Mouse (Mus musculus): Measurements from ENCODE around the gene Parp11. TPM values are rescaled to one million over a fixed set of nuclear protein-coding genes. Genes with fewer than 3 reads are reported as not detected.
A peak's percentile ranks its signal among the peaks of the same experiment; 100 is the strongest.

Parp11 gene
- polyA plus RNA-seq, 1 experiment from 2014 or later = 38.8 TPM

GRCm38 (mm10) chr6:127433886-127434647, 12.6 kb upstream of the Parp11 start:
- Histone ChIP-seq H3K27me3 (ENCODE audit: poor library complexity, severe bottlenecking) (no peaks in the 10 kb centered on the region), H3K36me3 (replicated peaks) (no peaks in the 10 kb centered on the region), H3K4me3 (no peak overlapping the region), H3K27ac (no peak overlapping the region), H3K9me3 (no peaks in the 10 kb centered on the region), H3K4me1 (peaks cover 6% of the 10 kb centered on the region; the same call in 1 of the 2 replicates)
- 78% methylated on average over 9 of the region's 9 CpGs for WGBS
- DNase-seq (ENCODE audit: extremely low spot score, low spot score) = no peak

GRCm38 (mm10) chr6:127434648-127434984, 12.0 kb upstream of the Parp11 start:
- peaks cover 5% of the 10 kb centered on the region; the same call in 1 of the 2 replicates for H3K27me3 ChIP-seq (ENCODE audit: poor library complexity, severe bottlenecking)
- H3K36me3 ChIP-seq (replicated peaks) = no peaks in the 10 kb centered on the region
- WGBS = 85% methylated on average over 4 of the region's 4 CpGs
- no peaks in the 10 kb centered on the region for H3K9me3 ChIP-seq
- H3K4me3 ChIP-seq = no peak overlapping the region
- no peak for DNase-seq (ENCODE audit: extremely low spot score, low spot score)
- peaks cover 8% of the 10 kb centered on the region for H3K4me1 ChIP-seq
- no peak overlapping the region for H3K27ac ChIP-seq

GRCm38 (mm10) chr6:127439063-127439462, 7.6 kb upstream of the Parp11 start:
- WGBS = 91% methylated on average over 3 of the region's 3 CpGs
- H3K4me3 ChIP-seq = no peak overlapping the region
- H3K27me3 ChIP-seq (ENCODE audit: poor library complexity, severe bottlenecking) = peaks cover 13% of the 10 kb centered on the region; the same call in 1 of the 2 replicates
- H3K27ac ChIP-seq = peak overlapping the region; percentile 35; the same call in 1 of the 2 replicates
- no peak for DNase-seq (ENCODE audit: extremely low spot score, low spot score)
- H3K36me3 ChIP-seq (replicated peaks) = no peaks in the 10 kb centered on the region
- H3K4me1 ChIP-seq = peaks cover 38% of the 10 kb centered on the region
- H3K9me3 ChIP-seq = no peaks in the 10 kb centered on the region

- Histone ChIP-seq H3K4me3 (no peak overlapping the region), H3K27ac (peak overlapping the region; percentile 35; the same call in 1 of the 2 replicates), H3K4me1 (peaks cover 43% of the 10 kb centered on the region), H3K9me3 (no peaks in the 10 kb centered on the region), H3K27me3 (ENCODE audit: poor library complexity, severe bottlenecking) (peaks cover 13% of the 10 kb centered on the region; the same call in 1 of the 2 replicates), H3K36me3 (replicated peaks) (no peaks in the 10 kb centered on the region)
- no peak for DNase-seq (ENCODE audit: extremely low spot score, low spot score)
- 92% methylated on average over 5 of the region's 5 CpGs for WGBS
These were observed 7.0 kb upstream of the Parp11 start for GRCm38 (mm10) chr6:127439540-127440195.

DNA sequence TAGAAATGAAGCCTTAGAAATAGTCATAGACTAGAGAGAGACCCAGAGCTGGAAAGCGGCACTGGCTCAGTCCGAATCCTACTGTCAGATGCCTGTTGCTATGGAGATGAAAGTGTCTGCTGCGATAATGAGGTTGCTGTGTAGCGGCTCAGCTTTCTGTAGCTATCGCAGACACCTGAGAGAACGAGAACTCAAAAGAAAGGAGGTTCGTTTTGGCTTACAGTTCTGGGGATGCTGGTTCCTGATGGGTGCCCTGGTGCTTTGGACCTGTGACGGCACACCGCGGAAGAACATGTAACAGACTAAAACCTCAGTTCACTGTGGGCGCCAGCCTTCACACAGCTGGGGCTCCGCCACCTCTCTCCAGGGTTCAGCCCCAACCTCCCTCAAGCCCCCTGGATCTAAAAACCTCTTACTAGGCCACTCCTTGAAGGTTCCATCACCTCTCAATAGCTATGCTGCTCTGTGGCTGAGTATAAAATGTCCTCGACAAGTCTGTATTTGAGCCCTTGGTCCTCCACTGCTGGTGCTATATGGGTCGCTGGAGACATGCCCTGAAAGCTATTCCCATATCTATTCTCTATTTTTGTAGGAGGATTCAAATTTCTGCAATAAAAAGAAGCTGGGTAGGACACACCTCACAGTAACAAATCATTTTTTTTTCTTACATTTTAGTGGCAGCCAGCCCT, 6.1 kb upstream of the Parp11 start:
- DNase-seq (ENCODE audit: extremely low spot score, low spot score) = no peak
- peak overlapping the region; percentile 24 for H3K4me3 ChIP-seq
- 47% methylated on average over 14 of the region's 14 CpGs for WGBS
- H3K36me3 ChIP-seq (replicated peaks) = no peaks in the 10 kb centered on the region
- peak overlapping the region; percentile 66; the same call in 1 of the 2 replicates for H3K27ac ChIP-seq
- H3K9me3 ChIP-seq = no peaks in the 10 kb centered on the region
- H3K27me3 ChIP-seq (ENCODE audit: poor library complexity, severe bottlenecking) = peaks cover 13% of the 10 kb centered on the region; the same call in 1 of the 2 replicates
- H3K4me1 ChIP-seq = peaks cover 50% of the 10 kb centered on the region

DNA sequence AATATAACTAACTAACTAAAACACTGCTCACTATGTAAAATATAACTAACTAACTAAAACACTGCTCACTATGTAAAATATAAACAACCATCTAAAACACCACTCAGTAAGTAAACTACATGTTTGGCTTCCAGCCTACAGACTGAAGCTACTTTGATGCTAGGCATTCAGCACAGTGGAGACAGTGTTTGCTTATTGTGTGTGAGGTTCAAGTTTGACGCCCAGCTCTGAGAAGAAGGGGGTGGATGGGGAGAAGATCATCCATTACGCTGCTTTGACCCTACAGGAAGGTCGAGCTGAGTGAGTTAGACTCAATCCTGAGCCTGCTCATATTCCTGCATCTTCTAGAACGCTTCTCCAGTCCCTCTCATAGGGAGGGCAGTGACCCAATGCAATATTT, 4.1 kb upstream of the Parp11 start:
- H3K4me1 ChIP-seq = peaks cover 50% of the 10 kb centered on the region
- no peak for DNase-seq (ENCODE audit: extremely low spot score, low spot score)
- 80% methylated on average over 4 of the region's 4 CpGs for WGBS

GRCm38 (mm10) chr6:127443910-127444309, 2.7 kb upstream of the Parp11 start:
- 42% methylated on average over 2 of the region's 2 CpGs for WGBS
- no peak overlapping the region for H3K4me3 ChIP-seq

More for the DNA sequence above, 4.1 kb upstream of the Parp11 start:
- Histone ChIP-seq H3K27ac (no peak overlapping the region), H3K4me3 (no peak overlapping the region), H3K9me3 (no peaks in the 10 kb centered on the region), H3K27me3 (ENCODE audit: poor library complexity, severe bottlenecking) (peaks cover 22% of the 10 kb centered on the region), H3K36me3 (replicated peaks) (no peaks in the 10 kb centered on the region)

DNA sequence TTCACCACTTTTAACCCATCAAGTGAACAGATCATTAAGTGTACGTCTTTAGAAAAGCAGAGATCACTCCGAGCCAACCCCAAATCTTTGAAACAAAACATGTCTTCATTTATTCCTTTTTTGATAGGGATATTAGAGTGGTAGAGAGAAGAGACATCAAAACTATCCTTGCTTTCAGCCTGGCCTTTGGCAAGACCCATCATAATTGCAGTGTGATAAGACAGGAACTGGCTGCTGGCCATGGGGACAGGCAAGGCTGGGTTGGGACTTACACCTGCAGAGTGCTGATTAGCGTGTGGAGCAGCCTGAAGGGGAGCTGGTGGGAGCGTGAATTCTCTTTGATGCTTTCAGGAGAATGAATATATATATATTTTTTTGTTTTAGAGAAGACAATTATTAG, 2.2 kb upstream of the Parp11 start:
- Histone ChIP-seq H3K27me3 (ENCODE audit: poor library complexity, severe bottlenecking) (peaks cover 27% of the 10 kb centered on the region), H3K4me1 (peaks cover 67% of the 10 kb centered on the region), H3K9me3 (no peaks in the 10 kb centered on the region), H3K36me3 (replicated peaks) (no peaks in the 10 kb centered on the region), H3K4me3 (no peak overlapping the region), H3K27ac (peak overlapping the region; percentile 12; the same call in 1 of the 2 replicates)
- no peak for DNase-seq (ENCODE audit: extremely low spot score, low spot score)
- 67% methylated on average over 4 of the region's 4 CpGs for WGBS

More at GRCm38 (mm10) chr6:127443910-127444309, 2.7 kb upstream of the Parp11 start:
- no peaks in the 10 kb centered on the region for H3K9me3 ChIP-seq
- no peaks in the 10 kb centered on the region for H3K36me3 ChIP-seq (replicated peaks)
- H3K27me3 ChIP-seq (ENCODE audit: poor library complexity, severe bottlenecking) = peaks cover 30% of the 10 kb centered on the region
- DNase-seq (ENCODE audit: extremely low spot score, low spot score) = no peak
- H3K27ac ChIP-seq = peak overlapping the region; percentile 66; the same call in 1 of the 2 replicates
- peaks cover 62% of the 10 kb centered on the region for H3K4me1 ChIP-seq

DNA sequence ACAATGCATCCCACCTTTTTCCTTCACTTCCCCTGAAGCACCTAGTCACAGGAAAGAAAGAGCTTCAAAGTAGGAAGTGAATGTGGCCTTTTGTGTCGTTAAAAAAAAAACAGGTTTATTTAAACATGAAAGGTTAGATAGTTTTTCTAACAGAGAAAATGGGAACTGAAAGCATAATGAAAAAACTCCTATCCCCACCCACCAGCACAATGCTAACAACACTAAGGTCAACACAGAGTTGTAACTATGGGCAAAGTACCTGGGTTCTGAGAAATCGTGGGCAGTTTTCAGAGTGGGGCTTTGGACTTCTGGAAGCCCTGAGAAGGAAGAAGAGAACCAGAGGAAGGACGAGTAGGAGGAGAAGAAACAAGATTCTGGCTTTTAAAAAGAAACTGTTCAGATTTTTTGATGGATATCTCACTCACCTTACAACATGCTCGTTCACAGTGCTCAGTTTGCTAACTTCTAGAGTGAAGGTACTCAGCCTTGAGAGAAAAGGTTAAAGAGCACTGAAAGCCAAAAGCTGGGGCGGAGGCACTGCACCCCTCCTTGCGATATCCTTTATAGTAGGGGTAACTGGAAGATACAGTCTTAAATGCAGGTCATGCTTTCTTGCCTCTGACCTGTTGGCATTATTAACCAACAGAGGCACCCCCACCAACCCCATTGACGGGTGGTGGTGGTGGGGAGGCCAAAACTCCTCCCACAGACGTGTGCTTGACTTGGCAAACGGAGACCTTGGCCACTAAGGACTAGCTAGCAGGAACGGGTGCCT, 1.2 kb downstream of the Parp11 start:
- peak overlapping the region; percentile 90 for H3K27ac ChIP-seq
- no peak overlapping the region for H3K4me3 ChIP-seq
- 69% methylated on average over 10 of the region's 10 CpGs for WGBS
- no peak for DNase-seq (ENCODE audit: extremely low spot score, low spot score)
- H3K36me3 ChIP-seq (replicated peaks) = no peaks in the 10 kb centered on the region
- no peaks in the 10 kb centered on the region for H3K9me3 ChIP-seq
- peaks cover 18% of the 10 kb centered on the region for H3K27me3 ChIP-seq (ENCODE audit: poor library complexity, severe bottlenecking)
- peaks cover 56% of the 10 kb centered on the region for H3K4me1 ChIP-seq

DNA sequence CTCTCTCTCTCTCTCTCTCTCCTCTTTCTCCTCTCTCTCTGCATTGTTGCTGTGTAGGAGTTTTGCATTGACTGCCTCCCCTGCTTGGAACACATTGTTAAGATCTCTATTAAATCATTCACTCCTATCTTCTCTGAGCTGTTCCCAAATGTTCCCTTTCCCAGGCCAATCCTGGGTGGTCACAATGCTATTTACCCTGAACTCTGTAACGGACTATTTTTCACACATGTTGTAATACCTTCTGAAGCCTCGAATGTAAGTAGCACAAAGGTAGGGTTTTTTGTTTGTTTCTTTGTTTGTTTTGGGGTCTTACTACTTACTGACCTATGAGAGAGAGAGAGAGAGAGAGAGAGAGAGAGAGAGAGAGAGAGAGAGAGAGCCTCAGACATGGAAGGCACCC, 2.2 kb downstream of the Parp11 start:
- DNase-seq (ENCODE audit: extremely low spot score, low spot score) = no peak
- 63% methylated on average over 2 of the region's 2 CpGs for WGBS
- no peaks in the 10 kb centered on the region for H3K36me3 ChIP-seq (replicated peaks)
- H3K4me3 ChIP-seq = no peak overlapping the region
- H3K4me1 ChIP-seq = peaks cover 53% of the 10 kb centered on the region
- H3K9me3 ChIP-seq = no peaks in the 10 kb centered on the region
- H3K27me3 ChIP-seq (ENCODE audit: poor library complexity, severe bottlenecking) = peaks cover 18% of the 10 kb centered on the region
- H3K27ac ChIP-seq = peak overlapping the region; percentile 90

- H3K4me3 ChIP-seq = peak overlapping the region; percentile 31
- H3K4me1 ChIP-seq = peaks cover 54% of the 10 kb centered on the region
- no peaks in the 10 kb centered on the region for H3K9me3 ChIP-seq
- DNase-seq (ENCODE audit: extremely low spot score, low spot score) = peak; percentile 56
- H3K27ac ChIP-seq = peak overlapping the region; percentile 90
- WGBS = 18% methylated on average over 10 of the region's 10 CpGs
- peaks cover 18% of the 10 kb centered on the region for H3K27me3 ChIP-seq (ENCODE audit: poor library complexity, severe bottlenecking)
- no peaks in the 10 kb centered on the region for H3K36me3 ChIP-seq (replicated peaks)
These were observed 3.1 kb downstream of the Parp11 start for GRCm38 (mm10) chr6:127449531-127450422.
